Mouse (Mus musculus) kidney, embryonic 14.5 days (tissue): ENCODE data around the gene Zbtb37. TPM values are rescaled to one million over a fixed set of nuclear protein-coding genes. Genes with fewer than 3 reads are reported as not detected.

Experiments
- ATAC-seq: fragments of 200-750 bp; cut with Nextera tagmentation; 2 replicates; pipeline ENCODE4 v1.8.0; 2017; ENCODE audit warnings: moderate number of reproducible peaks, mild to moderate bottlenecking, moderate TSS enrichment, moderate library complexity; ENCODE audit not compliant: low FRiP score, low TSS enrichment
- H3K27ac ChIP-seq: fragments of 300-500 bp; sonication (generic); 2 replicates; pipeline ENCODE4 v1.5.1; 2014; ENCODE audit warnings: low read depth, mild to moderate bottlenecking, low read length, moderate library complexity, mixed read lengths
- H3K27me3 ChIP-seq: fragments of 300-500 bp; sonication (generic); 2 replicates; pipeline ENCODE4 v1.6.1; 2014; ENCODE audit warnings: mild to moderate bottlenecking, low read length; ENCODE audit not compliant: control insufficient read depth, insufficient read depth
- H3K36me3 ChIP-seq: fragments of 300-500 bp; sonication (generic); 2 replicates; pipeline ENCODE4 v1.6.1; 2014; ENCODE audit warnings: low read length, mixed read lengths; ENCODE audit not compliant: control insufficient read depth, insufficient read depth
- H3K4me1 ChIP-seq: fragments of 300-500 bp; sonication (generic); 2 replicates; pipeline ENCODE4 v1.6.1; 2014; ENCODE audit warnings: low read length, mixed read lengths; ENCODE audit not compliant: control insufficient read depth, insufficient read depth
- H3K4me2 ChIP-seq: fragments of 300-500 bp; sonication (generic); replicated peaks from 2 replicates; pipeline ENCODE4 v1.6.1; 2014; ENCODE audit warnings: low read depth, mild to moderate bottlenecking, low read length
- H3K4me3 ChIP-seq: fragments of 300-500 bp; sonication (generic); 2 replicates; pipeline ENCODE4 v1.5.1; 2014; ENCODE audit warnings: mild to moderate bottlenecking, low read length
- H3K9ac ChIP-seq: fragments of 300-500 bp; sonication (generic); 2 replicates; pipeline ENCODE4 v1.6.1; 2014; ENCODE audit warnings: low read depth, mild to moderate bottlenecking, low read length, moderate library complexity
- H3K9me3 ChIP-seq: fragments of 300-500 bp; sonication (generic); 2 replicates; pipeline ENCODE4 v1.6.1; 2016; ENCODE audit warnings: low read length; ENCODE audit not compliant: control insufficient read depth
- WGBS: fragments of 180-500 bp; shearing (Covaris S2); extraction: QIAGEN DNeasy Blood & Tissue Kit; methylation state at CpG from one replicate; pipeline ENCODE4 v1.1.7; 2014; 5-methylcytosine and 5-hydroxymethylcytosine counted together
- polyA plus RNA-seq: library from polyadenylated mRNA; unstranded; fragments of >200 nt; fragmentation: Nextera tagmentation; extraction: Ambion mirVana; gene quantifications from 2 replicates; pipeline ENCODE4 v1.2.1, GENCODE M21; 2014

The Zbtb37 gene
- polyA plus RNA-seq, 1 experiment from 2014 or later, result 11.0 TPM

DNA sequence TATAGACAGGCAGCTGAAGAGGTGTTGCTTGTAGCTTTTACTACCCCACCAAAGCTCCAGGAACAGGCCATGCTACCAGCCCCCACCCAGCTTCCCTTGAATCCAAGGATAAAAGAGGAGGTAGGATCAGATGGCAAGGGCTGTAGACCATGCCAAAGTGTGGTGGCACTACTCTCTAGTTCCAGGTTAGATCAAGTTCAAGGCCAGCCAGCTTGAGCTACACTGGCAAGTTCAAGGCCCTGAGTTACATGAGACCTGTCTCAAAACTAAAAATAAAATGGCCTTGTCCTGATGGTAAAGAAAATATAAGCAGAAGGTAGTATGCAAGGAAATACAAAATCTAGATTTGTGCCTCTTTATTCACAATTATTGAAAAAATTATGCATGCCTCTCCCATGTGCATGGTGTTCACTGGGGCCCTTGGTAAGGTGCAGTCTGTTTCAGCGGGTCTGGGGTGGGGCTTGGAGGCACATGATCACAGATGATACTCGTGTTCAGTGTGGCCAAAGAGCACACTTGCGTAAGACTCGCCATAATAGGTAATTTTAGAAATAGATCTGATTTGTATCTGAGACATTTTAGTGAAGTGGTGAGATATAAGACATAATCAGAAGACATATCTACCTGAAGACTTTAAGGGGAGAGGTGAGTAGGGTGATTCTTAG, 56.4 kb downstream of the Zbtb37 start, which contains the start of gene Serpinc1:
TSS of gene Serpinc1 (plus strand) at position 515 of the 665 bp plus-strand sequence.
- Histone ChIP-seq H3K4me2 (no peak within 1 kb of the TSS), H3K36me3 (peaks cover 6% of the 10 kb centered on the region; the same call in 1 of the 2 replicates), H3K27ac (no peak within 1 kb of the TSS), H3K9ac (no peak within 1 kb of the TSS), H3K4me3 (no peak within 1 kb of the TSS), H3K4me1 (0 out of 2 replicates have a peak, but pooled peaks cover 7% of the 10 kb centered on the region), H3K27me3 (no peaks in the 10 kb centered on the region), H3K9me3 (no peaks in the 10 kb centered on the region)
- WGBS, result 86% methylated on average over 4 of the region's 4 CpGs
- no peak for ATAC-seq

DNA sequence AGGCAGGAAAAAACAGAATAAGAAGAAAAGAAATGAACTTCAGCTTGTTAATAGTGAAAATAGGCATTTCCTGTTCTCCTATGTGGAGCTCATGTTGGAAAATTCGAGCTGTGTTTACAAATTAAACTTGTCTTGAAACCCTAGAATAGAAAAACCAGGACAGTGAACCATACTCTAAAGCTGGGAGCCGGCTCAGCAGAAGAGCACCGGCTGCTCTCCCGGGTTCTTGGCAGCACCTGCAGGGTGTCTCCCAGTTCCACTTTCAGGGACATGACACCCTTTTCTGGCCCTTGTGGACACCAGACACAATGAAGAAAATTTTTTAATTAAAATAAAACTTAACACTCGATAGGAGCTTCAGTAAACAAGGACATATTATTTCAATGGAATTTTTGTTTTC, 66.0 kb downstream of the Zbtb37 start:
- ATAC-seq, result no peak

GRCm38 (mm10) chr1:160967268-160967667, 67.4 kb downstream of the Zbtb37 start:
- Histone ChIP-seq H3K36me3 (peaks cover 81% of the 10 kb centered on the region), H3K4me2 (no peak overlapping the region), H3K27ac (no peak overlapping the region), H3K4me3 (no peak overlapping the region), H3K9me3 (no peaks in the 10 kb centered on the region), H3K27me3 (no peaks in the 10 kb centered on the region), H3K4me1 (no peaks in the 10 kb centered on the region), H3K9ac (no peak overlapping the region)
- ATAC-seq, result no peak
- whole genome bisulfite sequencing, result 91% methylated on average over 1 of the region's 1 CpGs

More for the DNA sequence above, 66.0 kb downstream of the Zbtb37 start:
- no peak overlapping the region for H3K4me2 ChIP-seq
- H3K4me1 ChIP-seq, result no peaks in the 10 kb centered on the region
- no peak overlapping the region for H3K4me3 ChIP-seq
- no peak overlapping the region for H3K9ac ChIP-seq
- no peaks in the 10 kb centered on the region for H3K9me3 ChIP-seq
- no peak overlapping the region for H3K27ac ChIP-seq
- 67% methylated on average over 5 of the region's 5 CpGs for WGBS
- peaks cover 71% of the 10 kb centered on the region for H3K36me3 ChIP-seq
- no peaks in the 10 kb centered on the region for H3K27me3 ChIP-seq

GRCm38 (mm10) chr1:160963199-160963598, 71.5 kb downstream of the Zbtb37 start:
- Histone ChIP-seq H3K4me3 (no peak overlapping the region), H3K9ac (no peak overlapping the region), H3K27ac (no peak overlapping the region), H3K27me3 (no peaks in the 10 kb centered on the region), H3K36me3 (peaks cover 77% of the 10 kb centered on the region), H3K4me2 (no peak overlapping the region), H3K9me3 (no peaks in the 10 kb centered on the region), H3K4me1 (no peaks in the 10 kb centered on the region)
- no peak for ATAC-seq
- 94% methylated on average over 7 of the region's 7 CpGs for WGBS

Other genes with a start within 250 kb of the Zbtb37 start
- gene Rabgap1l, start 241.6 kb downstream of the Zbtb37 start, polyA plus RNA-seq, result 9.9 and 13.2 TPM in 2 replicates
- gene Rc3h1, start 128.4 kb downstream of the Zbtb37 start, polyA plus RNA-seq, result 11.6 and 14.0 TPM in 2 replicates
- gene Serpinc1, start 56.3 kb downstream of the Zbtb37 start, polyA plus RNA-seq, result 1.9 and 2.2 TPM in 2 replicates
- gene Dars2, start 35.8 kb upstream of the Zbtb37 start, polyA plus RNA-seq, result 26.6 and 45.4 TPM in 2 replicates
- gene Cenpl, start 35.9 kb upstream of the Zbtb37 start, polyA plus RNA-seq, result 32.7 and 36.2 TPM in 2 replicates
- 10.6 and 17.2 TPM in 2 replicates for gene Klhl20, start 96.7 kb upstream of the Zbtb37 start, polyA plus RNA-seq
- 5.1 and 5.9 TPM in 2 replicates for gene Ankrd45, start 107.8 kb upstream of the Zbtb37 start, polyA plus RNA-seq
- 0.45 and 0.63 TPM in 2 replicates for gene Tex50, start 124.5 kb upstream of the Zbtb37 start, polyA plus RNA-seq
- gene Prdx6, start 216.4 kb upstream of the Zbtb37 start, polyA plus RNA-seq, result 526 and 601 TPM in 2 replicates